27 mouse cellular contexts compared by ENCODE assay signal in genomic region chr6:95169411-95169810, GRCm38 (mm10). TPM values are rescaled to one million over a fixed set of nuclear protein-coding genes. Genes with fewer than 3 reads are reported as not detected.
A peak's percentile ranks its signal among the peaks of the same experiment; 100 is the strongest.
DNase-seq lines count a peak whose midpoint lies in the region; ATAC-seq and TF ChIP-seq lines count a peak whose summit lies in the region.
"Had no signal": no experiment of that assay in that cellular context is flagged by ENCODE, and none has a peak within 500 bp of the region (broad histone marks: within the 10 kb centered on the region; RNA-seq: fewer than 3 reads in every experiment).

No protein-coding gene starts in this region.

- H3K36me3 ChIP-seq in heart, embryonic 13.5 days: no peaks in the 10 kb centered on the region
- no peaks in the 10 kb centered on the region for H3K36me3 ChIP-seq in midbrain, embryonic 11.5 days (ENCODE audit: control insufficient read depth, insufficient read depth, low read length)
- no peaks in the 10 kb centered on the region for H3K36me3 ChIP-seq in midbrain, embryonic 13.5 days
- H3K36me3 ChIP-seq: embryonic facial prominence, embryonic 13.5 days; forebrain, embryonic 10.5 days; G1E; heart, embryonic 10.5 days; hindbrain, embryonic 12.5 days; midbrain, embryonic 12.5 days had no signal

- no peak for DNase-seq in heart, postnatal 25 days (ENCODE audit: low spot score)
- DNase-seq in midbrain, embryonic 11.5 days (ENCODE audit: low spot score, missing footprints): peak; percentile 88
- DNase-seq in gastrocnemius, postnatal 10 days: no peak
- DNase-seq: adrenal gland, postnatal 10 days; cerebellum, adult 8-10 months; cerebellum, postnatal 36 days; gastrocnemius, postnatal 14 days; heart, postnatal 10 days; kidney, adult 8-10 months; kidney, postnatal 10 days; liver; lung, adult 2 months; lung, postnatal 10 days; retina, postnatal 1 day; right cerebral cortex, postnatal 14 days had no signal

- intact Hi-C loops in heart, postnatal 25 days (cut with DNase I): no loop called here

- H3K4me2 ChIP-seq in heart, embryonic 13.5 days: peak overlapping the region; percentile 7; the same call in 1 of the 2 replicates
- no peak overlapping the region for H3K4me2 ChIP-seq in midbrain, embryonic 11.5 days
- no peak overlapping the region for H3K4me2 ChIP-seq in midbrain, embryonic 13.5 days (replicated peaks)
- H3K4me2 ChIP-seq: embryonic facial prominence, embryonic 13.5 days; hindbrain, embryonic 12.5 days; midbrain, embryonic 12.5 days had no signal

- WGBS in heart, embryonic 13.5 days: 79% methylated on average over 6 of the region's 6 CpGs
- 86% methylated on average over 6 of the region's 6 CpGs for WGBS in midbrain, embryonic 11.5 days
- 72% methylated on average over 6 of the region's 6 CpGs for WGBS in midbrain, embryonic 13.5 days

- H3K9ac ChIP-seq in heart, embryonic 13.5 days: no peak overlapping the region
- no peak overlapping the region for H3K9ac ChIP-seq in midbrain, embryonic 11.5 days (ENCODE audit: low read length)
- H3K9ac ChIP-seq in midbrain, embryonic 13.5 days (replicated peaks): no peak overlapping the region
- H3K9ac ChIP-seq: embryonic facial prominence, embryonic 13.5 days; hindbrain, embryonic 12.5 days; liver, embryonic 14.5 days; midbrain, embryonic 12.5 days had no signal

- H3K27ac ChIP-seq in heart, embryonic 13.5 days (replicated peaks): no peak overlapping the region
- no peak overlapping the region for H3K27ac ChIP-seq in midbrain, embryonic 11.5 days (ENCODE audit: low read depth, low read length)
- H3K27ac ChIP-seq in midbrain, embryonic 13.5 days: no peak overlapping the region
- no peak overlapping the region for H3K27ac ChIP-seq in cortical plate, adult 2 months (ENCODE audit: insufficient read depth, low read length)
- H3K27ac ChIP-seq: embryonic facial prominence, embryonic 13.5 days; heart, embryonic 10.5 days; hindbrain, embryonic 12.5 days; liver, embryonic 14.5 days; midbrain, embryonic 12.5 days had no signal

- H3K27me3 ChIP-seq in heart, embryonic 13.5 days (replicated peaks): no peaks in the 10 kb centered on the region
- H3K27me3 ChIP-seq in midbrain, embryonic 11.5 days (ENCODE audit: control insufficient read depth, insufficient read depth, low read length): peaks cover 31% of the 10 kb centered on the region
- H3K27me3 ChIP-seq in midbrain, embryonic 13.5 days: peaks cover 49% of the 10 kb centered on the region
- H3K27me3 ChIP-seq: embryonic facial prominence, embryonic 13.5 days; hindbrain, embryonic 12.5 days had no signal

- ATAC-seq in heart, embryonic 13.5 days (ENCODE audit: extremely low read depth, insufficient number of reproducible peaks, low FRiP score, low TSS enrichment): no peak
- no peak for ATAC-seq in midbrain, embryonic 11.5 days (ENCODE audit: low FRiP score)
- ATAC-seq in midbrain, embryonic 13.5 days: no peak
- ATAC-seq: intestine, embryonic 16.5 days; Patski had no signal

- TF ChIP-seq CTCF in cortical plate, adult 2 months (IDR thresholded peaks at IDR 0.05; ENCODE audit: extremely low read depth, insufficient read depth, low read length): no peak

- H3K4me1 ChIP-seq in heart, embryonic 13.5 days: peaks cover 15% of the 10 kb centered on the region
- peaks cover 23% of the 10 kb centered on the region for H3K4me1 ChIP-seq in midbrain, embryonic 11.5 days (ENCODE audit: control insufficient read depth, insufficient read depth, low read length)
- peaks cover 26% of the 10 kb centered on the region for H3K4me1 ChIP-seq in midbrain, embryonic 13.5 days (replicated peaks)
- no peaks in the 10 kb centered on the region for H3K4me1 ChIP-seq in cortical plate, adult 2 months (ENCODE audit: control insufficient read depth, insufficient read depth, low read length)
- H3K4me1 ChIP-seq: embryonic facial prominence, embryonic 13.5 days; heart, embryonic 10.5 days had no signal

- no peaks in the 10 kb centered on the region for H3K9me3 ChIP-seq in heart, embryonic 13.5 days
- H3K9me3 ChIP-seq in midbrain, embryonic 11.5 days (ENCODE audit: control insufficient read depth, low read length): no peaks in the 10 kb centered on the region
- H3K9me3 ChIP-seq in midbrain, embryonic 13.5 days: no peaks in the 10 kb centered on the region
- H3K9me3 ChIP-seq: embryonic facial prominence, embryonic 13.5 days; forebrain, embryonic 10.5 days; G1E; heart, embryonic 10.5 days; midbrain, embryonic 12.5 days had no signal

- TF ChIP-seq POLR2A in cortical plate, adult 2 months (IDR thresholded peaks at IDR 0.05; ENCODE audit: extremely low read depth, insufficient read depth, low read length): no peak

- no peak overlapping the region for H3K4me3 ChIP-seq in heart, embryonic 13.5 days
- no peak overlapping the region for H3K4me3 ChIP-seq in midbrain, embryonic 11.5 days (ENCODE audit: low read depth, low read length)
- H3K4me3 ChIP-seq in midbrain, embryonic 13.5 days (replicated peaks): no peak overlapping the region
- H3K4me3 ChIP-seq in cortical plate, adult 2 months (ENCODE audit: insufficient read depth, low read length): peak overlapping the region; percentile 23; the same call in 1 of the 2 replicates
- H3K4me3 ChIP-seq: embryonic facial prominence, embryonic 13.5 days; forebrain, embryonic 10.5 days; heart, embryonic 10.5 days; hindbrain, embryonic 12.5 days; midbrain, embryonic 12.5 days had no signal

RNA-seq across cellular contexts. Expression of gene Kbtbd8, which starts 52.4 kb away (rescaled TPM):
- 1.2 TPM in 2 replicates for polyA plus RNA-seq in heart, embryonic 13.5 days (2015; fragmentation: Nextera tagmentation; extraction: Ambion mirVana)
- 1 to 10 TPM; 1.5 to 1.8 TPM for total RNA-seq in heart, postnatal 25 days (2021)
- 10.1 TPM in 2 replicates for polyA plus RNA-seq in midbrain, embryonic 11.5 days (2014; fragmentation: Nextera tagmentation; extraction: Ambion mirVana)
- 4.9 TPM in 2 replicates for polyA plus RNA-seq in midbrain, embryonic 13.5 days (2015; fragmentation: Nextera tagmentation; extraction: Ambion mirVana)
- polyA plus RNA-seq in cortical plate, adult 2 months (2012; rRNA removed): 3.3 and 3.7 TPM in 2 replicates
- total RNA-seq in gastrocnemius, postnatal 10 days (2021): under 1 TPM; 0.52 to 0.70 TPM
